Mouse (Mus musculus) retina, postnatal 1 day (tissue): ENCODE measurements around the gene Taf4.
A peak's percentile ranks its signal among the peaks of the same experiment; 100 is the strongest.

ENCODE experiments used
- DNase-seq: peaks from one replicate; pipeline ENCODE4 v3.0.0-alpha.2; 2012

Taf4 gene

GRCm38 (mm10) chr2:179976628-179977343 lies at the start of gene Taf4:
Taf4 (minus strand) TSS chr2:179976646.
- DNase-seq, result peak; percentile 94

- DNase-seq, result no peak
Observed at GRCm38 (mm10) chr2:180025861-180026200, 49.4 kb upstream of the Taf4 start.

GRCm38 (mm10) chr2:180025135-180025860 lies 48.9 kb upstream of the Taf4 start:
- peak; percentile 58 for DNase-seq

GRCm38 (mm10) chr2:180024401-180025098 lies 48.1 kb upstream of the Taf4 start, which contains the start of gene Lsm14b:
Lsm14b (plus strand) TSS chr2:180024987.
- peak; percentile 99 for DNase-seq

GRCm38 (mm10) chr2:180022751-180023150 lies 46.3 kb upstream of the Taf4 start:
- DNase-seq, result no peak

- no peak for DNase-seq
Observed at GRCm38 (mm10) chr2:180020919-180021318, 44.5 kb upstream of the Taf4 start.

- no peak for DNase-seq
Observed at GRCm38 (mm10) chr2:180020091-180020661, 43.7 kb upstream of the Taf4 start.

- no peak for DNase-seq
Observed at GRCm38 (mm10) chr2:180018573-180018972, 42.1 kb upstream of the Taf4 start.

GRCm38 (mm10) chr2:180017632-180018031 lies 41.2 kb upstream of the Taf4 start:
- no peak for DNase-seq

- no peak for DNase-seq
Observed at GRCm38 (mm10) chr2:180013686-180014085, 37.2 kb upstream of the Taf4 start.

- no peak for DNase-seq
Observed at GRCm38 (mm10) chr2:180011370-180011769, 34.9 kb upstream of the Taf4 start.

- DNase-seq, result no peak
Observed at GRCm38 (mm10) chr2:180010686-180011085, 34.2 kb upstream of the Taf4 start.

- no peak for DNase-seq
Observed at GRCm38 (mm10) chr2:180006352-180007017, 30.0 kb upstream of the Taf4 start.

- peak; percentile 40 for DNase-seq
Observed at GRCm38 (mm10) chr2:180005656-180006351, 29.4 kb upstream of the Taf4 start.

- no peak for DNase-seq
Observed at GRCm38 (mm10) chr2:180001635-180002034, 25.2 kb upstream of the Taf4 start.

- no peak for DNase-seq
Observed at GRCm38 (mm10) chr2:179998431-179998830, 22.0 kb upstream of the Taf4 start.

GRCm38 (mm10) chr2:179993071-179993470 lies 16.6 kb upstream of the Taf4 start:
- DNase-seq, result no peak

GRCm38 (mm10) chr2:179989098-179989497 lies 12.7 kb upstream of the Taf4 start:
- DNase-seq, result no peak

- DNase-seq, result no peak
Observed at GRCm38 (mm10) chr2:179986437-179987022, 10.1 kb upstream of the Taf4 start.

- DNase-seq, result no peak
Observed at GRCm38 (mm10) chr2:179985695-179986094, 9.2 kb upstream of the Taf4 start.

- DNase-seq, result no peak
Observed at GRCm38 (mm10) chr2:179984830-179985229, 8.4 kb upstream of the Taf4 start.

- no peak for DNase-seq
Observed at GRCm38 (mm10) chr2:179982715-179983114, 6.3 kb upstream of the Taf4 start.
